Mouse (Mus musculus) cerebral cortex, adult 2 months (tissue): ENCODE results near the gene Mreg.

Source experiments
- WGBS: fragments of 180-500 bp; shearing (Covaris S2); methylation state at CpG from one replicate; pipeline ENCODE4 v1.1.7; 2018; 5-methylcytosine and 5-hydroxymethylcytosine counted together

The Mreg gene

GRCm38 (mm10) chr1:72226887-72227481, 14.9 kb upstream of the Mreg start:
- WGBS: 47% methylated on average over 4 of the region's 4 CpGs

DNA sequence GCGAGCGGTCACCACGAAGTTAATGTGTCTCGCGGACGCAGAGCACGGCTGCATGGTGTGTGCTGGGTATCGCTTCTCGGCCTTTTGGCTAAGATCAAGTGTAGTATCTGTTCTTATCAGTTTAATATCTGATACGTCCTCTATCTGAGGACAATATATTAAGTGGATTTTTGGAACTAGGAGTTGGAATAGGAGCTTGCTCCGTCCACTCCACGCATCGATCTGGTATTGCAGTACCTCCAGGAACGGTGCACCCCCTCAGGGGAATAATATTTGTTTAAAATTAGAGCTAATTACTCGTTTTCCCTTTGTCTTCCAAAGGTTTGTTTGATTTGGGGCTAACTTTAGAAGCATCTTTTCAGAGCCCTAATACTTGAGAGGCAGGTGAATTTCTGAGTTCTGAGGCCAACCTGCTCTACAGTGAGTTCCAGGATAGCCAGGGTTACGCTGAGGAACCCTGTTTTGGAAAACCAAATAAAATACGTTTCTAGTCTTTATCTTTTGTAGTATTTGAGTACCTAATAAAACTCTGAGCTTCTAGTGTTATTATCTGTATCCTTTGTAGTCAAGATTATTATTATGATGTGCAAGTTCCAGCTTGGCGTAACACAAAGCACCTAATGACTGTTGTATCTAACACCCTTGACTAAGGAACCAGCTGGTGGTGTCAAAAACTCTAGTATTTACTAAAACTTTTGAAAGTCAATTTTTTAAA, 14.2 kb upstream of the Mreg start:
- WGBS: 6% methylated on average over 11 of the region's 18 CpGs

- under 1% methylated on average over 25 of the region's 31 CpGs for WGBS
Measured at GRCm38 (mm10) chr1:72225720-72226171, 13.6 kb upstream of the Mreg start.

DNA sequence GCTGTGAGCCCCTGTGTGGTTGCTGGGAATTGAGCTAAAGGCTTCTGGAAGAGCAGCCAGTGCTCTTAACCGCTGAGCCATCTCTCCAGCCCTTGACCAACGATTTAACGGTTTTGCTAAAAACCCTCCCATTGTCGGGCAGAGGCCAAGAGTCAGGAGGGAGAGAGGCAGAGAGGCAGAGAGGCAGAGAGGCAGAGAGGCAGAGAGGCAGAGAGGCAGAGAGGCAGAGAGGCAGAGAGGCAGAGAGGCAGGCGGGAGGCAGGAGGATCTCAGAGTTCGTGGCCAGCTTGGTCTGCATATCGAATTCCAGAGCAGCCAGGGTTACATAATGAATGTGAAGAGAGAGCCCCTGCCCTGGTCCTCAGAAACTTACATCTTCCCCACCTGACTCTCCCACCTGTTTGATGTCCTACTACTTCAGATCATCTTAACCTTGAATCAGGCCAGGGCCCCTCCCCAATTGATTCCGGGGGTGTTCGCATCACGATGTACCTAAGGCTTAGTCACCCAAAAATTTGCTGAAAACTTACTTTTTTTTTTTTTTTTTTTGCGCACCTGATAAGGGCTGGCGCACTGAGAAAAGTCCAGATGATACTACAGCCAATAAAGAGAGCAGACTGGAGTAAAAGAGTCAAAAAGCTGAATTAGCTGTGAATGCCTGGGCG, 13.1 kb upstream of the Mreg start:
- 20% methylated on average over 13 of the region's 13 CpGs for WGBS

- 16% methylated on average over 4 of the region's 4 CpGs for whole genome bisulfite sequencing
Measured at GRCm38 (mm10) chr1:72220008-72220407, 7.9 kb upstream of the Mreg start.

DNA sequence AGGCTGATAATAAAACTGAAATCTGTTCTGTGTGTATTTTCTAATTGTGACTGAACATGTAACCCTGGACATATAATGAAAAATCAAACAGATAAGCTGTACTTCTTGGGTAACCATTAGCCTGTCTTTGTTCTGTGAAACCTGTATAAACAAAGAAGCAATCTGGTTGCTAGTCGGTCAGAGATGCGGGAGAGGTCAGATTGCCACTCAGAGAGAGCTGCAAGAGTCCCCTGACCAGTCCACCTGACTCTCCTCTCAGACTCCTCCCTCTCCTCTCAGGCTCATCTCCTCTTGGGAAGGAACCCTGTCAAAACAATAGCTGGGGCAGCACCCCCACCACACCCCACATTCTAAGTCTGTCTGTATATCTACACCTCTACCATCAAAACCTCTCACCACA, 7.0 kb upstream of the Mreg start:
- WGBS: 74% methylated on average over 2 of the region's 2 CpGs

GRCm38 (mm10) chr1:72218626-72219025, 6.5 kb upstream of the Mreg start:
- 83% methylated on average over 2 of the region's 2 CpGs for WGBS

DNA sequence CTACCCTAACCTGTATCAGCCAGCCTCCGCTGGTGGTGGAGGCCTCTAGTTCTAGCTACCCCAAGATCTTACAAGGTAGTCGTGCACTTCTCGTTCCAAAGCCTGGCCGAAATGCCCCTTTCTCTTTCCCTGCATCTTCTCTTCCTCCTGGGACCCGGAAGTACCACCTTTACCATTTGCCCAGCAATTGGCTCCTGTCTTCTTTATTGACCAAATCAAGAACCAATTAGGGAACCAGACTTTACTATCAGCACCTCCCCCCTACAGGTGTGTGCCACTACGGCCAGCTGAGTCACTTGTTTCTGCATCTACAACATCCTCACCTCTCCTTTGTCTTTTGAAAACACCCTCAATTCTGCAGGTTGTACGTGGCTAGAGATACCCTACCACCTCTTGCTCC, 4.7 kb upstream of the Mreg start:
- 93% methylated on average over 7 of the region's 7 CpGs for WGBS

DNA sequence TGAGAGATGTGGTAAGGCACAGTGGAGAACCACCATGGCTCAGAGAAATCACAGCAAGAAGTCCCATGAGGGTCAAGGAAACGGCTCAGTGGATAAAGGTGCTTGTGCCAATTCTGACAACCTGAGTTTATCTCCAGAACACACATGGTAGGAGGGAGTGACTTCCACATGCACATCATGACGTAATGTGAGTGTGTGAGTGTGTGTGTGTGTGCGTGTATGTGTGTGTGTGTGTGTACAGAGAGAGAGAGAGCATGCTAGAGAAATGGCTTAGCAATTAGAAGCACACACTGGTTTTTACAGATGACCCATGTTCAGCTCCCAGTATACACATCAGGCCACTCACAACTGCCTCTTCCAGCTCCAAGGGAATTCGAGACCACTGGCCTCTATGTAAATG, 3.1 kb upstream of the Mreg start:
- WGBS: 88% methylated on average over 4 of the region's 4 CpGs

- WGBS: 43% methylated on average over 7 of the region's 7 CpGs
Measured at GRCm38 (mm10) chr1:72214470-72214961, 2.4 kb upstream of the Mreg start.

DNA sequence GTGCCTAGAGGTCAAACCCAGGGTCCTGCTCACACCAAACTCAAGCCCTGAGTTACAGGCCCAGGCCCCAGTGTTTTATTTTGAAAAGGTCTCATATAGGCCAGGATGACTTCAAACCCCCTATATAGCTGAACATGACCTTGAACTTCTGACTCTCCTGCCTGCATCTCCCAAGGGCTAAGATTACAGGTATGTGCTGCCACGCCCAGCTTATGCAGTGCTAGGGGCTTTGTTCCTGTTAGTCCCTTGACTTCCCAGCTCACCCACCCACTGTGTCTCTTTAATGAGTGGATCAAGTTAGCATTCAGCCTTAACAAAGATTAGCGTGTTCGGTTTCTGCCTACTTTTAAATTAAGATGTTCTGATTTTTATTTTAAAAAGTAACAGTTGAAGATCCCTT, 1.8 kb upstream of the Mreg start:
- WGBS: 94% methylated on average over 3 of the region's 3 CpGs

DNA sequence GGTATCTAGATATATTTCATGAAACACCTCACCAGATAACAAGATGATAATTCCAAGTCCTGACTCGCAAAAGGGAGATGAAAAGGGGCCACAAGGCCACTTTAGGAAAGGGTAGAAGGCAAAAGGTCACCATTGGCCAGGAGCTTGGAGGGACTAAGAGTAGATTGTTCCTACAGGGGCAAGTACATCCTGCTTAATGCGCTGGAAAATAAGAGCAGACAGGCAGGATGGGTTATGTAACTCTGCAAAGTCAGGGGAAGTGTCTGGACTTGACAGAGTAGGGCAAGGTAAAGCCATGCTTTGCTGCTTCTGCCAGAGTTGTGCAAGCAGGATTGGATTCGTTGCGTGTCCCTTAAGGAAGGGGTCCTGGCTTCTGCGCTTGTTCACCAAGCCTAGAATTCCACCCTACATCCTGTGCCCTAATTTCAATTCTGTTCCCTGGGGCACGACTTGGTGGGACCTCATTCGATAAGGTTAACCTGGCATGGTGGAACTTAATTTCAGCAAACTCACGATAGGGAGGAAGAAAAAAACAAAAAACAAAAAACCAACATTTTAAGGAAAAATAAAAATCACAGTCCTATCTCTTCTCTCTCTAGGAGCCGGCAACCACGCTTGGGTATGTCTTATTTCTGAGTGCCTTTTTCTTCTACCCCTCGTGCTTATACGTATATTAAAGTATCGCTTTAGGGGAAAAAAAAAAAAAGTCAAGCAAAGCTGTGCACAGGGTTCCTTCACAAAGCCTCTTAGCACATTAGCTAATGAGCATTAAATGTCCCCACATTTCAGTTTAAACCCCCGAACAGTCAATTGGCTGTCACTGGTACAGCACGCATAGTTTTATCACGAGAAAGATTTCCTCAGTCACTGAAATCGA, 1.1 kb downstream of the Mreg start:
- 25% methylated on average over 17 of the region's 17 CpGs for WGBS

- 90% methylated on average over 5 of the region's 5 CpGs for WGBS
Measured at GRCm38 (mm10) chr1:72208095-72208494, 4.0 kb downstream of the Mreg start.

DNA sequence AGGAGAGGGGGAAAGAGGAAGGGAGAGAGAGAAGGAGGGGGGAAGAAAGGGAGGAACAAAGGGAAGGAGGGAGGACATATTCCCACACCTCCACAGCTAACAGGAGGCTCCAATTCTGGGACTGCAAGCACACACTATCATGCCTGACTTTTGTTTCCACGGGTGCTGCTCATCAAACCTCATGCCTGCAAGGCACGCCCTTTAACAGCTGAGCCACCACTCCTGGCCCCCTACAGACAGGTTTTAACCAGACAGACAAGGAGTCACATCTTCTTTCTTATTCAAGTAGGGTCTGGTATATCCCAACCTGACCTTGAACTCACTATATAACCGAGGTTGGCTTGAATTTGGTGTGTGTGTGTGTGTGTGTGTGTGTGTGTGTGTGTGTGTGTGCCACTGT, 7.0 kb downstream of the Mreg start:
- 79% methylated on average over 3 of the region's 3 CpGs for WGBS

GRCm38 (mm10) chr1:72203204-72203603, 8.9 kb downstream of the Mreg start:
- 97% methylated on average over 9 of the region's 9 CpGs for WGBS

GRCm38 (mm10) chr1:72202705-72203104, 9.4 kb downstream of the Mreg start:
- 94% methylated on average over 7 of the region's 7 CpGs for WGBS

- 73% methylated on average over 2 of the region's 2 CpGs for WGBS
Measured at GRCm38 (mm10) chr1:72202068-72202467, 10.0 kb downstream of the Mreg start.

DNA sequence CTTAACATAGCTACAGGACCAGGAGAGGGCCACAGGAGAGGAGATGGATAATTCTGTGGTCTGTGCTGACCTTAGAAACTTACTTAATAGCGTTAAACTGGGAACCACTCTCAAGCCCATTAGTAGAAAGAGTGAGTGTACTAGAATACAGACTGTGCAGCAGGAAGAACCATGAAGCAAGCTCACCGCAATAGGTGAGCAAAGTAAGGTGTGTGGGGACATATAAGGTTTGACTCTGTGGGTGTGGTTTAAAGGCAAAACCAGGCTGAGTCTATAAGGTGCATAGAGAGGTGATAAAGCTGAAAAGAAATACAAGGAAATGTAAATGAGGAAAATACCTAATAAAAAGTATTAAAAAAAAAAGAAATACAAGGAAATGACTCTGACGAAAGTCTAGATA, 11.0 kb downstream of the Mreg start:
- WGBS: 96% methylated on average over 3 of the region's 3 CpGs

DNA sequence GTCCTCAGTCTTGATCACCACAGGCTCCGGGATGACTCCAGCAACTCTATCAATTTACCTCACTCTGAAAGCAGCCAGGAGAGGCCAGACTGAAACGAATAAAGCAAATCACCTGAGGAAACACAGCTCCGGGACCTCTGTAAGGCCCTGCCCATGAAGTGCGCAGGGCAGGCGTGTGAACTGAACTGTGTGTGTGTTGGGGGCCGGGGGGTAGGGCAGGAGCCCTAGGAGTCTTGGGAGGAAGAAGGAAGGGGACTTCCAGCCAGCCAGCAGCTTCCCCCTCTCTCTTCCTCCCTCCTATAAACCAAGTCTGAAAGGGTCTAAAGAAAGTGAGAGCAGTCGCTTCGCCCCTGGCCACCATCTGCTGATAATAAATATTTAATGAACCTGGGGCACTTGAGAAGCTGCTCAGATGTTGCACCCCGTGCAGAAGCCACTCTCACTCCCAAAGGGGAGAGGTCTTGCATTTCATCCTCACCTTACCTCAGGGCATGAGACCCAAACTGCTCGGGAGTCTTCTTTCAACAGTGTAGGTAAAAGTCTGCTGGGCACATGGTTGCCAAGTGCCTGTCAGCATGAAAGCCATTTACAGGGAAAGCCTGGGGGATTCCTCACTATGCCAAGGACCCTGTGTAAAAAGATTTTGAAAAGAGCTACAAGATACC, 13.8 kb downstream of the Mreg start:
- WGBS: 81% methylated on average over 10 of the region's 10 CpGs

DNA sequence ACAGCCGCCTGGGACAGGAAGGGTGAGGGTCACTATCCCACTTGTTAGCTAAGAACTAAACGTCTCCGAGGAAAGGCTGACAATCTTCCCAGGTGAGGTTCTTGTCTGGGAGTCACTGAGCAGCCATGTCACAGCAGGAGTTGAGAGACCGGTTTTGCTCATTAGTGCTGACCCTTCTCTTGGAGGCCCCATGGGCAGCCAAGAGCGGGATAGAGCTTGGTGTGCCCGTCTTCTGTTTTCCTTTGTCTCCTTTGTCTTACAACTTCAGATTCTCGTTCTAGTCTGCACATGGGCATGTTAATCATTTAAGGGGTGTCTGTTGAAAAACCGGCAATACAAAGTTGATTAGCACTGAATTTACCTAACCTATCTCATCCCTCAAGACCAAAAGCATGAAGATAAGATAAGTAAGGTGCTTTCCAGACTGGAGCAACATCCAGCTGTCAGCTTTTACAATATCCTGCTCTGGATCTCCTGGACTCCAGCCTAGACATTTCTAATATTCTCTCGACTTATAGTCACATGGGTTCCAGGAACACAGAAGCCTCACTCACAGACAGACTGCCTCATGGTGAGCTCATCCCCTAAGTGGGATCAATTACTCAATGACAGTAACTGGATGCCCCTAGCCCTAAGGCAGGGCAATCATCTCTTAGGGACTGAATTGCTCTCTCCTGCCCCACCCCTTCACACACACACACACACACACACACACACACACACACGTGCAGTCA, 15.3 kb downstream of the Mreg start:
- 81% methylated on average over 10 of the region's 10 CpGs for WGBS

GRCm38 (mm10) chr1:72196123-72196522, 16.0 kb downstream of the Mreg start:
- 93% methylated on average over 5 of the region's 5 CpGs for WGBS
